Mouse (Mus musculus): Measurements from ENCODE around the gene Rptor. TPM values are rescaled to one million over a fixed set of nuclear protein-coding genes. Genes with fewer than 3 reads are reported as not detected.
A peak's percentile ranks its signal among the peaks of the same experiment; 100 is the strongest.

Rptor gene
- polyA plus RNA-seq, 1 experiment from 2014 or later, result 13.3 TPM

DNA sequence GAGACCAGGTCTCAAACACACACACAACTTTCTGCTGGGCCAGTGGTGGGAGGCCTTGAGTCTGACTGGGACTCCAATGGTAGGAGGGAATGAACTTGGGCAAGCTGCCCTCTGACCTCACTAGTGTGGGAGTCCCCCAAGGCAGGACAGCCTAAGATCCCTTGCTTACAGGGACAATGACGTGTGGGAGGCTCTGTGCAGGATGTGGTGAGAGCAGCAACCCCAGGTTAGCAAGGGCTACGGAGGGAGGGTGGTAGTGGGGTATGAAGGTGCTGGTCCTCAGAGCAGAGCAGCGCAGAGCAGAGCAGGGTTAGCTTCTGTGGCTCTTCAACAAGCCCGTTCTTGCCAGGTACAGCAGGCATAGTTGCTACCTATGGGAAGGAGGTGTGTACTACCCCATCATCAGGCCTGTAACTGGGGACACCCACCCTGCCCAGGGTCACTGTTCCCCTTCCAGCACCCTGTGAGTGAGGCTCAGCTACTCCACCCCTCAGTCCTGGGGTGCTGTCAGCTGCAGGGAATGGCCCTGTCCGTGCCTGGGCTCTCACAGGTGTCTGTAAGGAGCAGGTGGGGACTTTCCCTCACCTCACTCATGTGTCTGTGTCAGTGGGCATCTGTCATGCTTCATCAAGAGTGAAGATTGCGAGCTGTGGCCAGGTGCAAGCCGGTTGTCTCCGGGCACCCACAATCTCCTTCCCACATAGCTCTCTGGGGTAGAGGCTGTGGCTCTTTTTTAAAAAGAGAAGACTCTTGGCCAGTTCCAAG is 331.3 kb downstream of the Rptor start:
- H3K27ac ChIP-seq (ENCODE audit: poor library complexity, severe bottlenecking), result no peak overlapping the region
- peaks cover 34% of the 10 kb centered on the region for H3K4me1 ChIP-seq (replicated peaks)
- H3K9ac ChIP-seq, result no peak overlapping the region
- 81% methylated on average over 8 of the region's 8 CpGs for WGBS
- no peak overlapping the region for H3K4me2 ChIP-seq
- H3K9me3 ChIP-seq (replicated peaks), result peaks cover 3% of the 10 kb centered on the region; the same call in 1 of the 2 replicates
- ATAC-seq (ENCODE audit: insufficient number of reproducible peaks, low FRiP score), result no peak
- no peaks in the 10 kb centered on the region for H3K36me3 ChIP-seq
- H3K27me3 ChIP-seq (replicated peaks), result peaks cover 19% of the 10 kb centered on the region
- H3K4me3 ChIP-seq, result no peak overlapping the region

DNA sequence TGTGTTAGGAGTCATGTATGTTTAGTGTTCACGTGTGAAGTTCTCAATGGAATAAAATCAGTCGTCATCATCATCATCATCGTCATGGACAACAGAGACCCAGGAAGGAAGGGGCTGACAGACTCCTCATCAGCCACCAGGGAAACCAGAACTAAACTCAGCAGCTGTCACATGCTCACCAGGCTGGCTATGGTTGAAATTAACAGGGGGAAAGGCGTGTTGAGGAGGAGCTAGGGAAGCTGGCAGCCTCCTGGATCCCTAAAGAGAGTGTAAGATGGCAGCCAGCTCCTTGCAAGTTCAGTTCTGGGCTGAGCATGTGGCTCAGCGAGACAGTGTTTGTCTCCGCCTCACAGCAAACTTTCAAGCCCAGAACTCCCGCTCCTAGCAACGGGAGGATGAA is 332.1 kb downstream of the Rptor start:
- Histone ChIP-seq H3K4me3 (no peak overlapping the region), H3K9ac (no peak overlapping the region), H3K27me3 (replicated peaks) (peaks cover 26% of the 10 kb centered on the region), H3K4me1 (replicated peaks) (peaks cover 35% of the 10 kb centered on the region), H3K4me2 (no peak overlapping the region), H3K27ac (ENCODE audit: poor library complexity, severe bottlenecking) (no peak overlapping the region), H3K9me3 (replicated peaks) (peaks cover 3% of the 10 kb centered on the region; the same call in 1 of the 2 replicates), H3K36me3 (no peaks in the 10 kb centered on the region)
- WGBS, result 66% methylated on average over 8 of the region's 8 CpGs
- ATAC-seq (ENCODE audit: insufficient number of reproducible peaks, low FRiP score), result no peak

DNA sequence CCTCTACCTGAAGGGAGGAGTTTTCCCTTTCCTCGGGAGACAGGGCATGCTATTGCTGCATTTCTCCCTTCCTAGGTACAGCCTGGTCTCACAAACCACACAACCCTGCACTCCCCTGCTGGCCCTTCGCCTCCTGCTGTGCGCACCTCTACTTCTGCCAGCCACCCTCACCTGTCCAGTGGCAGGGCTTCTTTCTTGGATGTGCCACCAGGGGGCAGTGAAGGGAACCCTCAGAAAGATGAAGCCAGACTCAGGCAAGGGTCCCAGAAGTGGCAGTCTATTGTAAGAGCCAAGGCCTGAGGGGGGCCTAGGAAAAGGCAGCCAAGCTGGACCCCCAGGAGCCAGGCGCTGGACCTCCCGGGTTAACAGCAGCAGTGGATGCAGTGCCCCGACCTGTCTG is 332.8 kb downstream of the Rptor start:
- H3K36me3 ChIP-seq, result no peaks in the 10 kb centered on the region
- WGBS, result 21% methylated on average over 6 of the region's 6 CpGs
- no peak overlapping the region for H3K4me2 ChIP-seq
- H3K4me1 ChIP-seq (replicated peaks), result peaks cover 39% of the 10 kb centered on the region
- H3K27me3 ChIP-seq (replicated peaks), result peaks cover 33% of the 10 kb centered on the region
- H3K27ac ChIP-seq (ENCODE audit: poor library complexity, severe bottlenecking), result no peak overlapping the region
- H3K9ac ChIP-seq, result no peak overlapping the region
- no peak for ATAC-seq (ENCODE audit: insufficient number of reproducible peaks, low FRiP score)
- peaks cover 3% of the 10 kb centered on the region; the same call in 1 of the 2 replicates for H3K9me3 ChIP-seq (replicated peaks)
- no peak overlapping the region for H3K4me3 ChIP-seq

DNA sequence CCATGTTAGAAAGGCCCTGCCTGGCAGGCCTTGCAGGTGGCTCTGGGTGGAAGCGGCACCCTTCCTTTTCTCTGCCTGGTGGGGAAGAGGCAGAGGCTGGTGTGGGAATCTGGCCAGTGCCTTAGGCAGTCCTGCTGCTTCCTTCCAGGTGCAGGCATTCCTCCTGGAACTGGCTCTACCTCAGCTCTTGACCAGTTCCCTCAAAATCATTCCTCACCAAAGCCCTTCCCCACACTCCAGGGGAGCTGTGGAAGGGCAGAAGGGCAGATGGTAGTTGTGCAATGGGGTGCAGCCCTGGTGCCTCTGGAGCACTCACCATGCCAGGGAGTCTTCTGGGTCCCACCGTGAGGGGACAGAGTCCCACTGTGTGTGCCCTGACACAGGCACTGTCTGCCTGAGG is 333.8 kb downstream of the Rptor start:
- H3K27ac ChIP-seq (ENCODE audit: poor library complexity, severe bottlenecking), result no peak overlapping the region
- H3K9me3 ChIP-seq (replicated peaks), result no peaks in the 10 kb centered on the region
- no peak for ATAC-seq (ENCODE audit: insufficient number of reproducible peaks, low FRiP score)
- H3K9ac ChIP-seq, result no peak overlapping the region
- no peaks in the 10 kb centered on the region for H3K36me3 ChIP-seq
- no peak overlapping the region for H3K4me3 ChIP-seq
- H3K4me1 ChIP-seq (replicated peaks), result peaks cover 43% of the 10 kb centered on the region
- H3K4me2 ChIP-seq, result no peak overlapping the region
- 78% methylated on average over 2 of the region's 2 CpGs for WGBS
- peaks cover 41% of the 10 kb centered on the region for H3K27me3 ChIP-seq (replicated peaks)

DNA sequence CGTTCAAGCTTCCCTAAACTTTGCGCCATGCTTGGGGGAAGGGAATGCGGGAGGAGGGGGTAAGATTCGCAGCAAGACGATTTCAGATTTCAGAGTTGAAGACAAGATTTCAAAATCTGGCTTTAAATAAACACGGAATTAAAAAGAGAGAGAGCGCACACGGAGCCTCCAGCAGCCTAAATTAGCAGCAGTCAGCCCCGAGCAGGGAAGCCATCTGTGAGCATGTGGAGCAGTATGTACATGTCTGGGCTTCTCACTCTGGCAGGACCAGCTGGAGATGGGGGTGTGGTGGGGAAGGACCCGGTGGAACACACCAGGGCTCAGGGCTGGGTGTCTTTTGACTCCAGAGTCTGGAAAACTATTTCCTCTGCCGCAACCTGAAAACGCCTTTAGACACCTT is 334.5 kb downstream of the Rptor start:
- H3K27ac ChIP-seq (ENCODE audit: poor library complexity, severe bottlenecking), result no peak overlapping the region
- no peaks in the 10 kb centered on the region for H3K36me3 ChIP-seq
- ATAC-seq (ENCODE audit: insufficient number of reproducible peaks, low FRiP score), result no peak
- H3K4me2 ChIP-seq, result no peak overlapping the region
- peaks cover 51% of the 10 kb centered on the region for H3K4me1 ChIP-seq (replicated peaks)
- H3K9me3 ChIP-seq (replicated peaks), result no peaks in the 10 kb centered on the region
- H3K4me3 ChIP-seq, result no peak overlapping the region
- WGBS, result 60% methylated on average over 12 of the region's 12 CpGs
- no peak overlapping the region for H3K9ac ChIP-seq
- peaks cover 44% of the 10 kb centered on the region for H3K27me3 ChIP-seq (replicated peaks)

DNA sequence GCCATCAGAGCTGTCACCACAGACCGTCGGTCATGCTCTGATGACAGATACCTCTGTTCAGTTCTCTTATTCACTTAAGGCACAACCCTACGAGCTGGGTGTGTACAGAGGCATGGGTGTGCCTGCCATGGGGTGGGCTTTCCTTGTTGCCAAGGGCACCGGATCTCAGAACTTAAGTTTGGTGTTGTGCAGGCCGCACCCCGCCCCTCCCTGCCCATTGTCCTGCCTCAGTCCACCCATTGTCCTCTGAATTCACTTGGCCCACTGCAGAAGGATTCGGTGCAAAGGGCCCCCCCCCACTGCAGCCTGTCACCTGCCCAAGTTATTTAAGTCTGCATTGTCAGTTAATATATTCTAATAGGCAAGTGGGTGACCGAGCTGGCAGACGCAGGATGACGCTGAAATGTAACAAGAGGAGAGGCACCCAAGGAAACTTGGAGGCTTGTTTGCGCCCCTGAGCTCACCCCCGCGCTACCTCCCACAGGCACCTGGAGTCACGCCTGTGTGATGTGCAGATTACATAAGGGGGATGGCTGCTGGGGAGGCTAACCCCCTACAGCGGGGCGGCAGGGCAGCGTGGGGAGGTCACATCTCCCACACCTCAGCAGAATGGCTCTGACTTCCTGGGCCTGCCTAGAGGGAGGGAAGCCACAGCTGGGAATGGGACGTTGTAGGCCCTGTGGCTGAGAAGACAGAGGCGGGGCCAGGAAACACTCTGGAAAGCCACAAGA is 335.2 kb downstream of the Rptor start:
- H3K36me3 ChIP-seq, result no peaks in the 10 kb centered on the region
- no peak overlapping the region for H3K4me3 ChIP-seq
- H3K27ac ChIP-seq (ENCODE audit: poor library complexity, severe bottlenecking), result no peak overlapping the region
- ATAC-seq (ENCODE audit: insufficient number of reproducible peaks, low FRiP score), result no peak
- H3K4me1 ChIP-seq (replicated peaks), result peaks cover 47% of the 10 kb centered on the region
- 50% methylated on average over 19 of the region's 19 CpGs for WGBS
- no peak overlapping the region for H3K4me2 ChIP-seq
- no peak overlapping the region for H3K9ac ChIP-seq
- H3K9me3 ChIP-seq (replicated peaks), result no peaks in the 10 kb centered on the region
- H3K27me3 ChIP-seq (replicated peaks), result peaks cover 44% of the 10 kb centered on the region

DNA sequence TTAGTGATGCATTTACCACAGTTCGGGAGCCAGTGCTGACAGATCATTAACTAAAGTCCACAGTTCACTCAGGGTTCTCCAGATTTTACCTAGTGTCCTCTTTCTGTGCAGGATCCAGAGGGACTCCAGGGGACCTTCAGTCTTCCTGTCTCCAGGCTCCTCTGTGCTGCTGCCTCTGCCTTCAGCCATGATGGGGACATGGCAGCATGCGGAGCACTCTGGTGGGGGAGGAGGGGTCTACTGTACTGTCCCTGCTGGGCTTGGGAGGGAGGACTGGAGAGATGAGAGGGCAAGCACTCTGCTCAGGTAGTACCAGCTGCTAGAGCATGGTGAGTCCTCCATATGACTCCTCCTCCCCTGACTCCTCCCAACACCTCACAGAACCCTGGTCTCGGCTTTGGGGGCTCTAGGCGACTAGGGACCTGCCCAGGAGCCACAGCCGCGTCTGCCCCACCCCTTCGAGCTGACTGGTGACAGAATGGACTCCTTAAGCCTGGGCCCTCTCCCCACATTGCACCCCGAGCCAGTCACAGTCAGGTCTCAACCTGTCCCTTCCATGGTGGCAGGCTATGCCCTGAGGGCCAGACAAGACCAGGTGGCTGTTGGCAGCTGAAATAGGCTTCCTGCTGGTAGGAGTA is 336.5 kb downstream of the Rptor start:
- Histone ChIP-seq H3K9me3 (replicated peaks) (no peaks in the 10 kb centered on the region), H3K27ac (ENCODE audit: poor library complexity, severe bottlenecking) (no peak overlapping the region), H3K36me3 (no peaks in the 10 kb centered on the region), H3K9ac (0 out of 2 replicates have a peak overlapping the region, but pooled peaks have one; percentile 11), H3K4me3 (no peak overlapping the region), H3K27me3 (replicated peaks) (peaks cover 44% of the 10 kb centered on the region), H3K4me2 (no peak overlapping the region), H3K4me1 (replicated peaks) (peaks cover 56% of the 10 kb centered on the region)
- no peak for ATAC-seq (ENCODE audit: insufficient number of reproducible peaks, low FRiP score)
- 66% methylated on average over 8 of the region's 8 CpGs for WGBS

DNA sequence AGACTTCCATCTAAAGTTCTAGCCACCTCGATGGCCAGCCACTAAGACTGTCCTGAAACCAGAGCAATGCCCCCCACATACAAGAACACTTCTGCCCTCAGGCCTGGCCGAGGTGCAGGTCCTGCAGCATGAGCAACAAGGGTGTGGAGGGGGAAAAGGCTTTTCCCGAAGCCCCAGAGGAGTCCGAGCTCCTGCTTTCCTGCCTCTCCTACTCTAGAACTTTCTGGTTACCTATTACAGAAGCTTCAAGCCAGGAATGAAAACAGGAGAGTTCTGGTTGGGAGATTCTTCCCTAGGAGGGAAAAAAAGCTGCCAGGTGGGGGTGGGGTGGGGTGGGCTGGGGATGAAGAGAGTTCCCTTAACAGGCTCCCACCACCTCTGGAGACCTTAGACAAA is 337.0 kb downstream of the Rptor start:
- Histone ChIP-seq H3K9me3 (replicated peaks) (no peaks in the 10 kb centered on the region), H3K4me3 (no peak overlapping the region), H3K4me2 (no peak overlapping the region), H3K36me3 (no peaks in the 10 kb centered on the region), H3K27me3 (replicated peaks) (peaks cover 45% of the 10 kb centered on the region), H3K4me1 (replicated peaks) (peaks cover 61% of the 10 kb centered on the region), H3K27ac (ENCODE audit: poor library complexity, severe bottlenecking) (no peak overlapping the region), H3K9ac (0 out of 2 replicates have a peak overlapping the region, but pooled peaks have one; percentile 11)
- WGBS, result 58% methylated on average over 4 of the region's 4 CpGs
- ATAC-seq (ENCODE audit: insufficient number of reproducible peaks, low FRiP score), result no peak

DNA sequence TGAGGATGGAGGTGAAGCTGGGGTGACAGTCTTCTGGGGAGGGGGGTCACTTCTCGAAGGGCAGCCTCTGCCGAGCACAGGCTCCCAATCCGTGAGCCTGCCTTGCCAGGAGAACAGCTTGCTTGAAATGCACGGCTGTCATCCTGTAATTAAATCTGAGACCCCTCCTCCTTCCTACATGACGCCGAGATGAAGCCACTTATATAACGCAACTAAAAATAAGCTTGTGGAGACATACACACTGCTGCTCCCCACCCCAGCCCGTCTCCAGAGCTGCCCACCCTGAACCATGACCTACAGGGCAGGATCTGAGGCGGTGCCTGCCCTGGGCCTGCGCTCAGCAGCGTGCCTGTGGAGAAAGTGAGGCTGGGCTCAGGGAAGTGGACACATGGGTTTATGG is 337.4 kb downstream of the Rptor start:
- H3K4me1 ChIP-seq (replicated peaks), result peaks cover 65% of the 10 kb centered on the region
- H3K4me2 ChIP-seq, result no peak overlapping the region
- H3K4me3 ChIP-seq, result no peak overlapping the region
- no peaks in the 10 kb centered on the region for H3K9me3 ChIP-seq (replicated peaks)
- H3K27me3 ChIP-seq (replicated peaks), result peaks cover 49% of the 10 kb centered on the region
- H3K9ac ChIP-seq, result no peak overlapping the region
- ATAC-seq (ENCODE audit: insufficient number of reproducible peaks, low FRiP score), result no peak
- no peaks in the 10 kb centered on the region for H3K36me3 ChIP-seq
- WGBS, result 72% methylated on average over 11 of the region's 11 CpGs
- no peak overlapping the region for H3K27ac ChIP-seq (ENCODE audit: poor library complexity, severe bottlenecking)

DNA sequence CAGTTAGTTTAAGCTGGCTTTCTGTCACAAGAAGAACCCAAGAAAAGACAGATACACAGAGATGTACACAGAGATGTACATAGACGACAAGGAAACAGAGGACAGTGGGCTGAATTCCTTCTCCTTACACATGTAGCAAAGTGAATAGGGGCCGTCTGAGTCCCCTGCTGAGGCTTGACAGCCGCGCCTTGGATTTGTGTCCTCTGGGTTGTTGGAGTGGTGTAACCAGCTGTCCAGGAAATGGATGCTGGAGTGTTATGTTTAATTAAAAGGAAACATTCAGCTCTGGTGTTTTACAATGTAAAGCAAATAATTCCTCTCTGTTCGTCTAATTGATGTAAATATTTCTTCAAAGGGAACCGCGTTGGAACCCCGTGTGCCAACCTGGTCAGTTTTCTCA is 339.1 kb downstream of the Rptor start:
- H3K9ac ChIP-seq, result peak overlapping the region; percentile 77; the same call in 1 of the 2 replicates
- peak overlapping the region; percentile 80 for H3K4me3 ChIP-seq
- H3K4me2 ChIP-seq, result peak overlapping the region; percentile 93
- no peaks in the 10 kb centered on the region for H3K9me3 ChIP-seq (replicated peaks)
- no peaks in the 10 kb centered on the region for H3K36me3 ChIP-seq
- H3K27ac ChIP-seq (ENCODE audit: poor library complexity, severe bottlenecking), result no peak overlapping the region
- peaks cover 44% of the 10 kb centered on the region for H3K27me3 ChIP-seq (replicated peaks)
- 8% methylated on average over 8 of the region's 8 CpGs for WGBS
- ATAC-seq (ENCODE audit: insufficient number of reproducible peaks, low FRiP score), result no peak
- peaks cover 74% of the 10 kb centered on the region for H3K4me1 ChIP-seq (replicated peaks)

DNA sequence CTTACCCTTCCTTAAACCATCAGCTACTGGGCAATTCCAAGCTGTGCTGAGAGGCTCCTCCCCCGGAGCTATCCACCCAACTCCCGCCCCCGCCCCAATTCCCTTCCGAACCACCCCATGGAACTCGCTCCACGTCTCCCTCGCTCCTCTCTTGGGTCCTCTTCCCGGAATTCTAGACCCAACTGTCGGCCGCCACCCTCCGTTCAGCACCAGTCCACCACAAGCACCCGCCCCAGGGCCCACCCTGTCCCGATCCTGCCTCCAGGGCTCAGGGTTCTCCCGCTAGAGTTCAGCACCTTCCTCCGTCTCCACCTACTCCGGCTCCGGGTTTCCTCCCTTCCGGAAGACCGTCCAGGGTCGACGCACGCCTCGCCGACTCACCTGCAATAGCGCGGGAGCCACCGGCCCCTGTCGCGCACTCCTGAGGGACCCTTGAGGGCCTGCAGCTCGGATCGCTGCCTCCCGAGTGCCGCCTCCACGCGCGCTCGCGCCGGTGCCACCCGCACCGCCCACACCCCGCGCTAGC is 339.6 kb downstream of the Rptor start:
- WGBS, result under 1% methylated on average over 43 of the region's 43 CpGs

More for the DNA sequence above, 339.6 kb downstream of the Rptor start:
- peak overlapping the region; percentile 93 for H3K4me2 ChIP-seq
- no peaks in the 10 kb centered on the region for H3K36me3 ChIP-seq
- H3K27me3 ChIP-seq (replicated peaks), result peaks cover 41% of the 10 kb centered on the region
- H3K4me3 ChIP-seq, result peak overlapping the region; percentile 80
- peak; percentile 48 for ATAC-seq (ENCODE audit: insufficient number of reproducible peaks, low FRiP score)
- peak overlapping the region; percentile 77 for H3K9ac ChIP-seq
- H3K4me1 ChIP-seq (replicated peaks), result peaks cover 69% of the 10 kb centered on the region
- no peaks in the 10 kb centered on the region for H3K9me3 ChIP-seq (replicated peaks)
- peak overlapping the region; percentile 42; the same call in 1 of the 2 replicates for H3K27ac ChIP-seq (ENCODE audit: poor library complexity, severe bottlenecking)

All from heart, embryonic 12.5 days (tissue).